Mouse (Mus musculus) hindlimb bud, embryonic 11.5 days (tissue): ENCODE data around the gene Fbxo21.

ENCODE experiments used
- DNase-seq: peaks from one replicate; pipeline ENCODE4 v3.0.0-alpha.2; 2012; ENCODE audit warnings: low read depth, low spot score; ENCODE audit errors: extremely low spot score

Gene Fbxo21

GRCm38 (mm10) chr5:117979082-117979481, 2.6 kb downstream of the Fbxo21 start:
- DNase-seq, result no peak

- DNase-seq, result no peak
These were observed 4.4 kb downstream of the Fbxo21 start for GRCm38 (mm10) chr5:117980921-117981320.

- DNase-seq, result no peak
These were observed 5.4 kb downstream of the Fbxo21 start for GRCm38 (mm10) chr5:117981943-117982342.

- no peak for DNase-seq
These were observed 9.8 kb downstream of the Fbxo21 start for GRCm38 (mm10) chr5:117986327-117986726.

- no peak for DNase-seq
These were observed 11.4 kb downstream of the Fbxo21 start for GRCm38 (mm10) chr5:117987891-117988290.

- DNase-seq, result no peak
These were observed 11.8 kb downstream of the Fbxo21 start for GRCm38 (mm10) chr5:117988367-117988766.

- DNase-seq, result no peak
These were observed 13.2 kb downstream of the Fbxo21 start for GRCm38 (mm10) chr5:117989773-117990172.

GRCm38 (mm10) chr5:117990957-117991356, 14.4 kb downstream of the Fbxo21 start:
- DNase-seq, result no peak

- DNase-seq, result no peak
These were observed 17.0 kb downstream of the Fbxo21 start for GRCm38 (mm10) chr5:117993550-117993949.

GRCm38 (mm10) chr5:117995372-117995901, 18.9 kb downstream of the Fbxo21 start:
- no peak for DNase-seq

- no peak for DNase-seq
These were observed 19.4 kb downstream of the Fbxo21 start for GRCm38 (mm10) chr5:117995911-117996310.

- no peak for DNase-seq
These were observed 20.1 kb downstream of the Fbxo21 start for GRCm38 (mm10) chr5:117996581-117996980.

- DNase-seq, result no peak
These were observed 21.0 kb downstream of the Fbxo21 start for GRCm38 (mm10) chr5:117997434-117997970.

GRCm38 (mm10) chr5:117999061-117999460, 22.5 kb downstream of the Fbxo21 start:
- no peak for DNase-seq

GRCm38 (mm10) chr5:117999584-117999983, 23.1 kb downstream of the Fbxo21 start:
- no peak for DNase-seq

- peak; percentile 26 for DNase-seq
These were observed 25.5 kb downstream of the Fbxo21 start for GRCm38 (mm10) chr5:118002059-118002458.

GRCm38 (mm10) chr5:118004619-118005018, 28.1 kb downstream of the Fbxo21 start:
- no peak for DNase-seq

- DNase-seq, result no peak
These were observed 29.2 kb downstream of the Fbxo21 start for GRCm38 (mm10) chr5:118005728-118006127.

GRCm38 (mm10) chr5:118008344-118008743, 31.8 kb downstream of the Fbxo21 start:
- DNase-seq, result no peak

- DNase-seq, result no peak
These were observed 34.3 kb downstream of the Fbxo21 start for GRCm38 (mm10) chr5:118010872-118011271.

- DNase-seq, result no peak
These were observed 35.3 kb downstream of the Fbxo21 start for GRCm38 (mm10) chr5:118011796-118012195.

- DNase-seq, result no peak
These were observed 38.5 kb downstream of the Fbxo21 start for GRCm38 (mm10) chr5:118015028-118015427.

GRCm38 (mm10) chr5:118015669-118016068, 39.1 kb downstream of the Fbxo21 start:
- DNase-seq, result no peak
